Mouse (Mus musculus): ENCODE measurements around the gene Syvn1.

The Syvn1 gene

GRCm38 (mm10) chr19:6040002-6040401, 6.4 kb upstream of the Syvn1 start:
- DNase-seq (ENCODE audit: low read depth) = peak; percentile 43

- DNase-seq (ENCODE audit: low read depth) = no peak
These were observed 4.1 kb upstream of the Syvn1 start for GRCm38 (mm10) chr19:6042293-6042692.

DNA sequence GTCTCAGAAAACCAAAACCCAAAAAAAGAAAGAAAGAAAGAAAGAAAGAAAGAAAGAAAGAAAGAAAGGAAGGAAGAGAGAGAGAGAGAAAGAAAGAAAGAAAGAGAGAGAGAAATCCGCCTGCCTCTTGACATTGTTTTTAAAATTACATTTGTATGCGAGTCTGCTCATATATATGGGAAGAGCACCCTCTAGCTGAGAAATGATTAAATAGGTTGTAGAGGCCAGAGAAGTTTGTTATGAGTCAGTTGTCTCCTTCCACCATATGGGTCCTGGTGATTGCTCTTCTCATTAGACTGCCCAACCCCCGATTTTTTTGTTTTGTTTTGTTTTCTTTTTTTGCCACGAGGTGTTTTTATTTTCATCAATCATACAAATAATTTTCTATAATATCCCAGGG, 2.3 kb upstream of the Syvn1 start:
- DNase-seq (ENCODE audit: low read depth) = peak; percentile 81

GRCm38 (mm10) chr19:6045366-6046293, 746 bp upstream of the Syvn1 start:
- DNase-seq (ENCODE audit: low read depth) = no peak

GRCm38 (mm10) chr19:6047154-6047898, 950 bp downstream of the Syvn1 start:
- peak; percentile 62 for DNase-seq (ENCODE audit: low read depth)

DNA sequence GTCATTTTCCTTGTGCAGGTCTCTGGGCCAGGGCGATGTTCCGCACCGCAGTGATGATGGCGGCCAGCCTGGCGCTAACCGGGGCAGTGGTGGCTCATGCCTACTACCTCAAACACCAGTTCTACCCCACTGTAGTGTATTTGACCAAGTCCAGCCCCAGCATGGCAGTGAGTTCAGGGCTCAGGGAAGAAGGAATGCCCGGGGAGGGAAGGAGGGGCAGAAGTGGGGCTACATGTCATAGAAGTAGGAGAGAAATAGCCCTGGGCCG, 1.5 kb downstream of the Syvn1 start:
- DNase-seq (ENCODE audit: low read depth) = no peak

DNA sequence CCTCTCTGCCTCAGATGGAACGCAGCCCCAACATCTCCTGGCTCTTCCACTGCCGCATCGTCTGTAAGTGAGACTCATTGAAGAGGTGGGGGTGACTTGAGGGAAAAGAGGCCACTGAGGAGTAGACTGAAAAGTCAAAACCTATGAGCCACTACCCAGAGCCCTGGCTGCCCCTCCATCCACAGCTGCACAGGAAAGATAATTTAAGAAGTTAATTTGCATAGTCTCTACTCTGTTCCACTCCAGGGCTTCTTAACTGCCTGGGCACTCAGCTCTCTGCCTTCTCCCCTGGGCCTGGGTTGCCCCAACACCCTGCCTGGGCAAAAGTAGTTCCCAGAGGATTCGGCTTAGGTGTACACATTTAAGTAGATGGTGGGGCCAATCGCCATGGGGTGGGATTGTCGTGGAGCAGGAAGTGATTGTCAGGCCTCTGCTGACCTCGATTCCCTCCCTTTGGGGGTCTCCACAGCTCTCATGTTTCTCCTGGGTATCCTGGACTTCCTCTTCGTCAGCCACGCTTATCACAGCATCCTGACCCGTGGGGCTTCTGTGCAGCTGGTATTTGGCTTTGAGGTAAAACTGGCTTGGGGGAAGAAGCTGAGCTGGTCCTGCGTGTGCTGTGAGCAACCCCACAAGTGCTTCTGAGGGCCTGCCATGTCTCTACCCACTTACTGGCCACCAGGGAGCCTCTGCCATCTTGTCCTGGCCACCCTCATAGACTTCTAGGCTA, 2.5 kb downstream of the Syvn1 start:
- DNase-seq (ENCODE audit: low read depth) = no peak

DNA sequence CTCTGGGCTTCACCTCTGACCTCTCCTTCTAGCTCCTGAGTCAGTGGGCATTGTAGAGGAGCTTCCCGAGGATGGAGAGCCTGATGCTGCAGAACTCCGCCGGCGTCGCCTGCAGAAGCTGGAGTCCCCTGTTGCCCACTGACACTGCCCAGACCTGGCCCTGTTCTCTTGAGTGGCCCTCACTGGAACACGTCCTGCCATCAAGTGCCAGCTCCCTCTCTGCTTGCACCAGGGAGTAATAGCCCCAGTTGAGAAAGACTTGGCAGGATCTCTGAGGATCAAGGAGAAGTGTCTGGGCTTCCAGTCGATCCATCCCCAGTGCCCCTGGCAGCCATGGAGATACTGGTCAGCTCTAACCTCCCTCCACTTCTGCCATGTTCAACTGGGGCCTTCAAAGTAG, 6.1 kb downstream of the Syvn1 start:
- DNase-seq (ENCODE audit: low read depth) = no peak

GRCm38 (mm10) chr19:6054296-6054695, 7.9 kb downstream of the Syvn1 start:
- DNase-seq (ENCODE audit: low read depth) = no peak

DNA sequence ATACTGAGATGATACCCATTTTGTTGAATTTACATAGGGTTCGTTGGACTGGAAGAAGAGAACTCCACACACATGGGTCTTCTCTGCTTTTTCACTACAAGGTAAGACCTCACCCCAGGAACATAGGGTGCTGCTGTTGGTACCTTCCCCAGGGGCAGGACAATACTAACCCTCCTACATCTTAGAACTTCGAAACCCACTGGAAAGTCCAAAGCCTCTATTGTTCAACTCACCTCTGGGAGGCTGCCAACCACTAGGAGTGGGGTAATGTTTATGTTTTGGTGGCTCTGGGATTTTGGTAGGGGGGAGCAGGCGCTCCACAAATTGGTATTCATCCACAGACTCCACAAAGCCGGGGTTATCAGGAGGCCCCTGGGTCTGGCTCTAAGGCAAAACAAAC, 10.3 kb downstream of the Syvn1 start:
- DNase-seq (ENCODE audit: low read depth) = no peak

- peak; percentile 100 for DNase-seq (ENCODE audit: low read depth)
These were observed 11.1 kb downstream of the Syvn1 start, which contains the start of the genes Mrpl49 and Fau for GRCm38 (mm10) chr19:6057313-6058096. Gene Mrpl49 (minus strand): TSS chr19:6057785. Gene Fau (plus strand): TSS chr19:6057844.

DNA sequence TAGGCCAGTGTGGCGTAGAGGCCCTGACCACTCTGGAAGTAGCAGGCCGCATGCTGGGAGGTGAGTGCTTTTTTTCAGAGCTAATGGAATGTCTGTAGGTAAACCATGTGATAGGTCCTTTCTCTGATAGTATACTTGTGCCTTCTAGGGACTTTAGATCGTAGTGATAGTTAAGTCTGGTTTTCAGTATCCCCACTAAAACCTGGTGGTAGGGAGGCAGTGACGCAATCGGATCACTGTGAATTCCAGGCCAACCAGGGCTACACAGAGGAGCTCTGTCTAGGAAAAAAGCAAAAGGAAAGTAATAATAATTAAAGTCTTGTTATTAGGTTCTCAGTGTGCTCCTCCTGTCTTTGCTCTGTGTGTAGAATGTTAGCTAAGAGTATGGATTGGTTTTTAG, 12.1 kb downstream of the Syvn1 start:
- DNase-seq (ENCODE audit: low read depth) = no peak

GRCm38 (mm10) chr19:6058966-6059365, 12.6 kb downstream of the Syvn1 start:
- DNase-seq (ENCODE audit: low read depth) = no peak

DNA sequence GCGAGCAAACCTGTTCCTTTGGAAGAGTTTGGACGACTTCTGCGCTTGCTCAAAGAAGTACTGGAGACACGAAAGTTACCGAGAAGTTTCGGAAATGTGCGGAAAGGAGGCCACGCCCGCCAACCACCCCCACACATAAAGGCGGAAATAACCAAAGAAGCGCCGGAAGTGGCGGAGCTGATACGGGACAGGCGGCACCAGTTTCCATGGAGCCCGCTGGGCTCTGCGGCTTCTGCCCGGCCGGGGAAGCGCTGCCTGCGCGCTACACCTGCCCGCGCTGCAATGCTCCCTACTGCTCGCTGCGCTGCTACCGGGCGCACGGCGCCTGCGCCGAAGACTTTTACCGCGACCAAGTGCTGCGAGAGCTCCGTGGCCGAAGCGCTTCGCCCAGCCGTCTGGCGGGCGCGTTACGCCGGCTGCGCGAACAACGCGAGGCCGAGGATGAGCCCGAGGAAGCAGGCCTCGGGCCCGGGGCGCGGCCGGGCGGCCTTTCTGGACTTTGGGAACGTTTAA, 14.7 kb downstream of the Syvn1 start, which contains the start of gene Znhit2:
Gene Znhit2 (plus strand): TSS at position 172 of the 513 bp plus-strand sequence.
- peak; percentile 98 for DNase-seq (ENCODE audit: low read depth)

- peak; percentile 74 for DNase-seq (ENCODE audit: low read depth)
These were observed 15.4 kb downstream of the Syvn1 start for GRCm38 (mm10) chr19:6061641-6062302.

GRCm38 (mm10) chr19:6062418-6062817, 16.0 kb downstream of the Syvn1 start:
- no peak for DNase-seq (ENCODE audit: low read depth)

DNA sequence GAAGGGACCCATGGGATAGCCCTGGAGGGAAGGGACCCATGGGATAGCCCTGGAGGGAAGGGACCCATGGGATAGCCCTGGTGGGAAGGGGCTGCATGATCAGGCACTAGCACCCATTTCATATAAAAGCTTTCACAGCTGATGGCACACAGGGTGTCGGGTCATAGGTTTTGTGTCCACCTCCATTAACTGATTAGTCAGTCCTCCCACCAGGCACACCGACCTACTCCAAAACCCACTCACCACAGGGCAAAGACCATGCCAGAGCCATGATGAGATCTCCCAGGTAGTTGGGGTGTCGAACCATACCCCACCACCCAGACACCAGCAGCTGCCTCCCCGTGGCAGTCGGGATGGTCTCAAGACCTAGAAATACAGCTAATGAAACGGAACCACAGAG, 16.7 kb downstream of the Syvn1 start:
- no peak for DNase-seq (ENCODE audit: low read depth)

DNA sequence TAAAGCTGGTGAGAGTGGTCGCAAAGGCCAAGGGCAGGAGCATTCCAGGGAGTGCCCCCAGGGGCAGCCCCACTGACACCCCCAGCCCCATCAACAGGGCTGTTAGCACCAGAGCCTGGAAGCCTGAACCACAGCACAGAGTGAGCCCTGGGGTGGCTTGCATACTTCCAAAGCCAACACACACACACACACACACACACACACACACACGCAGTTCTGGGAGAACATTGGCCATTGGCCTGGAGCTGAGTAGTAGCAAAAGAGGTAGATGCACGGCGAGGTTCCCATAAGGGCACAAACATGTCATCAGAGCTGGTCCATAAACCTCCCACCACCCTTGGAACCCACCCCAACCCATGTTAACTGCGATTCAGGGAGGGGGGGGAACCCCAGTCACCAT, 20.2 kb downstream of the Syvn1 start:
- DNase-seq (ENCODE audit: low read depth) = peak; percentile 58

GRCm38 (mm10) chr19:6067011-6067723, 20.8 kb downstream of the Syvn1 start:
- DNase-seq (ENCODE audit: low read depth) = peak; percentile 95

DNA sequence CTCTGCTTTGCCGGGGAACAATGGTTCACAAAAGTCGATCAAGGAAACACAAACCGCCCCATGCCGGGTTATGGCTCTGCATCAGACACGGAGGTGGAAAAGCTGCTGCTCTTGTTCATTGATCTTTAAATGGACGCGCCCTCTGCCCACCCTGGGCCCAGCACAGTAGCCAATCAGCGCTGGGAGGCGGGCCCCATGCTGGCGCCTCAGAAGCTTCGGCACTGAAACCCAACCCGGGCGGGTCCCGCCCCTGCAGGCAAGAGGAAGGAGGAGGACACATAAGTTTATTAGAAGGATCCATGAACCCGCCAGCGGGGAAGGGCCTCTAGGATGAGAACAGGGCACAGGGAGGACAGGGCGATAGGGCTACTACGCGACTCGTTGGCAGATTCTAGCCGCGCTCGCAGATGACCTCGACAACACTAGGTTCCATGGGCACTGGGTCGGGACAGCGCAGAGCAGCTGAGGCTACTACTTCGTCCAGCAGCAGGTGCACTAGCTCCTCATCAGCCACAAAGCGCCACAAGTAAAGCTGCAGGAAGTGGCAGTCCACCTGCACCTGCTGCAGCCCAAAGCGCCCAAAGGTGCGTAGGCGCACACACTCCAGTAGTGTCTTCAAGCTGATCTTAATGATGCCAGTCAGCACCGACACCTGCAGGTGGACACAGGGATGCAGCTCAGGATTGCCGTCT, 21.5 kb downstream of the Syvn1 start, which contains the start of gene Tm7sf2:
Gene Tm7sf2 (minus strand): TSS at position 650 of the 692 bp plus-strand sequence.
- peak; percentile 96 for DNase-seq (ENCODE audit: low read depth)

Measured in NIH3T3 (cell line).